Mouse (Mus musculus) ovary, postnatal 36 days (tissue): ENCODE data around the gene Lzic.
"Not testable (repeated sequence)": the region's sequence is repeated elsewhere in the genome, so short reads cannot be mapped to it uniquely, and the experiment has no call there.

Experiments used
- DNase-seq: peaks from one replicate; pipeline ENCODE4 v3.0.0; 2022; ENCODE audit warnings: low spot score, mixed read lengths

Gene Lzic

DNA sequence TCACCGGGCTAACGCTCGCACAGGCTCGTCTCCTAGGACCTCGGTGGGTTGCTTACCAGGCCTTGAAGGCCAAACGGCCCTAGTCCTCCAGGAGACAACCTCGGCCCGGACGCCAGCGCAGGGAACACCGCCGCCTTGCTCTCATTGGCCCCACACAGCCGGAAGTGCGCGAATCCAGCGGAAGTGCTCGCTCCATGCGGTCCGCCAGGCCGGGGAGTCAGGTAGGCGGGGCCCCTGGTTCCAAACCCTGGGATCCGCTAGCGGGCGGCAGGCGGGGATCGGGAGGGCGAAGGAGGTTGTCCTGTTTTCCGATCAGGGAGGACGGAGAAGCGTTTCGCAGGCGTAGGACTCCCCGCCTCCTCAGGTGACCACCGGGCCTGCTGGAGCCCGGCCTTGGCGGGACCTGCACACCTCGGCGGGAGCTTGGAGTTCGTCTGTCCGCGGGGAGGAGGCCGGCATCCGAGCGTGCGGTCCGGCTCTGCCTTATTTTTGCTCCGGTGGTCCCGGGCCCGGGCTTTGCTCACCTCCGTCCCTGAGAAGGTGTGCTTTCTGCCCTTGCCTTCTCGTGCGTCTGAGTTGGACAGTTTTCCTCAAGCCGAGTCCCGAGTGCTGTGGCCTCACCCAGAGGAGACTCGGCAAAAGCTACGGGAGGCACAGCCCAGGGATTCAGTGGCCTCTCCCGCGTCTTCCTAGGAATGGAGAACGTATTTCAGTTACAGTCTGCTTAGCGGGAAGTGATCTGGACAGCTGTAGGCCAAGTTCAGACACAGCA, at the start of gene Lzic, which contains the start of gene Nmnat1:
Gene Lzic, plus strand, starts transcription at position 177 of the 772 bp plus-strand sequence.
Gene Nmnat1, minus strand, starts transcription at position 150 of the 772 bp plus-strand sequence.
- peak; percentile 93 for DNase-seq

DNA sequence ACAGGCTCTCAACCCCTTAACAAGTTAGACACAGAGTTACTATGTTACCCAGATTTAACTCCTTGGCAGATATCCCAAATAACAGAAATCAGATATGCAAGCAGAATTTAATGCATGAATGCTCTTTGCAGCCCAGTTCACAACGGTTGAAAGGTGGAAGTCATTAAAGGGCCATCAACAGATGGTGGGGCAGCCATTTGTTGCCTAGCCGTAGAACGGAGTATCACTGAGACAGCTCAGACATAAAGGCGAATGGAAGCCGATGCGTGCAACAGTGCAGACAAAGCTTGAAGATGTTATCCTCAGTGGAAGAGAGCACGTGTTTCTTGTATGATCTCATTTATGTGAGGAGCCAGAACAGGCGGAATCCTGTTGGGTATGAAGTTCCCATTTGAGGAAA, 44.5 kb upstream of the Lzic start:
- no peak for DNase-seq

DNA sequence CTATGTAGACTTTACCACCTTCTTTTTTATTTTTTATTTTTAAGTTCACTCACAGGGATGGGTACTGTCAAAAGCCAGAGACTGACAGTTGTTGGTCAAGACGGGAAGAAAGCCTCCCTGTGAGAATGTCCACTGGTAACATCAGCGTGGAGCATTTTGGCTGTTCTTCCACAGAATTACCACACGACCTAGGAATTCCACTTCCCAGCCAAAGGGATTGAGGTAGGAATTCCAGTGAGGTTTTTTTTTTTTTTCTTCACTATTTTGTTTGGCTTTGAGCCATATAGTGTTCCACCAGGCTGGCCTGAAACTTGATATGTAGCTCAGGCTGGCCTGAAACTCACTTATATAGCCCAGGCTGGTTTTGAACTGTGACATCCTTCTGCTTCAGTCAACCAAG, 42.6 kb upstream of the Lzic start:
- no peak for DNase-seq

DNA sequence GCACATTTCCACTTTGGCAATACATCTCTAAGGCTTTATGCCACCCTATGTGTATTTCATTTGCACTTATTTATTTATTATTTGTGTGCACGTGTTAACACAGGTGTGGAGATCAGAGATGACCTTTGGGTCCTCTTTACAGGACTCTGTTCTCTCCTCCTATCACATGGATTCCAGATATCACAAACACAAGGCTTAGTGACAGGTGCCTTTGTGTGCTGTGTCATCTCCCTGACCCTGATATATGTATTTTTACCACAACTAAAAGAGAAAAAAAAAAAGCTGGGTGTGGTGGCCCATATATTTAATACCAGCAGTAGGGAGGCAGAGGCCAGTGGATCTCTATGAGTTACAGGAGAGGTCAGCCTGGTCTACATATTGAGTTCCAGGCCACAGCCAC, 40.6 kb upstream of the Lzic start:
- DNase-seq: no peak

DNA sequence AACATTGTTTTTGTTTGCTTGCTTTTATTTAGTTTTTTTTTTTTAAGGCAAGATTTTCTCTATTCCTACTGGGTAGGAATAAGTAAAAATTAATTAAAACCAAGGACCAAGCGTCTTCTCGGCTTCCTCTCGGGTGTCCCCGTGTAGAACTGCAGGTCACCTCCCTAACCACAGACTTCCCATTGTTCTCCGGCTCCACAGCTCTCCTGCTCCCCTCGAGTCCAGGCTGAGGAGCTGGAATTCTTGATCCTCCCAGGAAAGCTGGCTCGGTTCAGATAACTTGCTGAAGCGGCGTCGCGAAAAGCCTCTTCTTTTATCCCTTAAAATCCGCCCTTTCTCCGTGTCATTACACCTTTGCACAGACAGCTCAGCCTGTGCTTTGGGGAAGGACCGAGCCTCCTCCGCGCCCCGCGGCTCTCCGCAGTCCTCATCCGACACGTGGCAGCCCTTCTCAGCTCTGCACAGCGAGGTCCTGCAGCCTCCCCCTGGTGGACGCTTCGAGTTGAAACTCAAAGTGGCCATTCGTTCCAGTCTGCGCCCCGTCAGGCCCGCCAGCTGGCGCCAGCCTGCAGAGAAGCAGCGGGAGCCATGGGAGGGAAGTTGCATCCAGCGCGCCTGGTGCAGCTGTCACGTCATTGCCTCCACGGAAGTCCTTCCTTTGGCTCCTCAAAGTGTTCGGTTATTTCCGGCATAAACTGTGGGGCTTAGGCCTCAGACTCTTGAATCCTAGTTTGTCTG, 39.9 kb upstream of the Lzic start:
- DNase-seq: peak; percentile 90

DNA sequence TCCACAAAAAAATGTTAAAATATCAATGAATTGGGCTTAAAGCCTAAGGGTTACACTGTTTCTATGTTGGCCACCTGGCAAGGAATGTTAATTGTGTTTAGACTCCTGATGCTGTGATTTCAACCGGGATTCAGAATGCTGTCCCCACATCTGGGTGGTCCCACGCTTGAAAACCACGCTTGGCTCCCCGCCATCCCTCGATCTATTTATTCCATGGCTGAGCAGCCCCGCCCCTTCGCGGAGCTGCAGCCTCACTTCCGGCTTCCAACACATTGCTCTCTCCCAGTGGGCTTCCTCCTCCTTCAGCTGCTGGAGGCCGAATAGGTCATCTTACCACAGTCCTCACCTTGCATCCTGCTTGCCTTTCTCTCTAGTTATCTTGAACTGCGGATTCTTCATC, 39.2 kb upstream of the Lzic start:
- DNase-seq: peak; percentile 46

DNA sequence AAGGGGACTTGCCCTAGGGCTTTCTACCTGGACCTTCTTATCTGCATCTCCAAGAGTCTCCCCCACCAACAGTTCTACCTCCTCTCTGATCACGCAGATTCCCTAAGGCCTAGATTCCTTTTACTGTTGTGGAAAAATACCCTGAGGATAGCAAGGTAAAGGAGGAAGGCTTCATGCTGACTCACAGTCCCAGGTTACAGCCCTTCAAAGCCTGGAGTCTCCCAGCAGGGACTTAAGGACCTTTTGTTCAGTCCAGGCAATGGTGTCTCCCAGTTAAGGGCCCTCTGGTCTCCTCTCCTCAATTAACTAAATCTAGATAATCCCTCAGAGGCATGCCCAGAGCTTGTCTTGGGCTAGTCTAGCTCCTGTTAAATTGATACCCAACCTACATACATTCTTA, 38.7 kb upstream of the Lzic start:
- DNase-seq: no peak

DNA sequence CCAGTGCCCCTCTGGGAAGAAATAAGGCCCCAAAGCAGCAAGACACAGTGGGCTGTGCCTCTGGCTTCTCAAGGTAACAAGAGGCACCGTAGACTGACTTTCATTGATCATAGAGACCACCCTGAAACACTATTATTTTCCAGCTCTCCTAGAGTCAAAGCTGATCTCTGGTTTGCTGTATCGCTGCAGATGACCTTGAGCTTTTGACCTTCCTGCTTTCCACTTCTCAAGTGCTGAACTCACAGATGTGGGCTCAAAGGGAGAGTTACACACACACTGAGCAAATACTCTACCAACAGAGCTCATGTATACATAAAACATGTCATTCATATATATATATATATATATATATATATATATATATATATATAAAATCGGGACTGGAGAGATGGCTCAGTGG, 34.4 kb upstream of the Lzic start:
- no peak for DNase-seq

DNA sequence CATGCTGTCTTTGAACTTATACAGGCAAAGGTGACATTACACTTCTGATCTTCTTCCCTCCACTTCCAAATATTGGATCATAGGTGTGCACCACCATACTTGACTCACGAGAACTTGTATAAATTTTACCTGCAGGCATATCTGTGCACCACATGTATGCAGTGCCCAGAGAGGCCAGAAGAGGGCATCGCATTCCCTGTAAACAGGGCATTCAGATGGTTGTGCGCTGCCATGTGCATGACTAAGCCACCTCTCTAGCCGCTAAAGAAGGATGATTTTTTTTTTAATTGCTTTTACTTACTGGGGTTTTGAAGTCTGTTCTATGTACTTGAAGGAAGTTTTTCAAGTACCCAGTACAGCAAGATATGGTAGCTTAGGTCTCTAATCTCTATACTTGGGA, 31.4 kb upstream of the Lzic start:
- no peak for DNase-seq

DNA sequence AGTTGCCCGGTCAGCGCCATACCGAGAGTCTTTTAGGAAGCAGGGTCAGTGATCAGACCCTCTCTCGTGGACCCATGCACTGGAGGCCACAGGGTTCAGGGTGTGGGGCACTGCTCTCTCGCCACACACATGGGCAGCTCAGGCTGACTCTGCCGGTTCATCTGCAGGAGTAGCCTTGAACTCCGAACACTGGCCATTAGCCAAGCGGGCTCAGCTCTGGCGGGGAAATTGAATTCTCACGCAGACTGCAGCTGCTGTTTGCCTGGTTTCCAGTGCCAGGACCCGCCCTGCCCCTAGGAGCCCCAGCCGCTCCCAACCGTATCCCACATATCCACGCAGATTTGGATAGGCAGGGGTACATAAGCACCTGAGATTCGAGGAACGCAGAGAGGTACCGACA, 30.8 kb upstream of the Lzic start:
- peak; percentile 36 for DNase-seq

DNA sequence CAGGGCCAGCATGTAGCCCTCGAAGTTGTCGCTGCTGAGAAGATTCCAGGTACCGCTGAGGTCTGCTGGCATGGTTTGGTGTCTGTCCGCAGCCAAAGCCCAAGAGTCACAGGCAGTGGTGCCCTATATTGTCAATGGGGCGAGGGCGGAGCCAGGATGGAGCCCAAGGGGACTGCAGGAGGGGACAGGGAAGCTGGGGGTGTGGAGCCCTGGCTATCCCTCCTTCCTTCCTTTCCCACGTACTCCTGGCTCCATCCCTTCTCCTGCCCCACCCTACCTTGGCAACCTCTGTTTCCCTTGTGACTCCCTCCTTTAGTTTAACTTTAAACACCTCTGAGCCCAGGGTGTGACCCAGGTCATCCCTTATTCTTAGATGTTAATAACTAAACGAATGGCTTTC, 30.1 kb upstream of the Lzic start, which contains the start of gene Rbp7:
Gene Rbp7, minus strand, starts transcription at position 100 of the 400 bp plus-strand sequence.
- DNase-seq: peak; percentile 18

DNA sequence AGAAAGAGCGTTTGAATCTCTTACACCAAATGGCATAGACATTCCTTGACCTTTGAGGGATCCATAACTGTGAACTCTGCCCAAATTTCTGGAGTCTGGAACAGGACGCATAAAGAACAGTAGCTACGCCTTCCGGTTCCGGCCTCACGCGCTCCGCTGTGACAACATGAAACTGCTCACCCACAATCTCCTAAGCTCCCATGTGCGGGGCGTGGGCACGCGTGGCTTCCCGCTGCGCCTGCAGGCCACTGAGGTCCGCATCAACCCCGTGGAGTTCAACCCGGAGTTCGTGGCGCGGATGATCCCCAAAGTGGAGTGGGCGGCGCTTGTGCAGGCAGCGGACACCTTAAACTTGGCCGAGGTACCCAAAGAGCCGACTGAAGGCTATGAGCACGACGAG, 27.9 kb upstream of the Lzic start:
- not testable (repeated sequence) for DNase-seq

DNA sequence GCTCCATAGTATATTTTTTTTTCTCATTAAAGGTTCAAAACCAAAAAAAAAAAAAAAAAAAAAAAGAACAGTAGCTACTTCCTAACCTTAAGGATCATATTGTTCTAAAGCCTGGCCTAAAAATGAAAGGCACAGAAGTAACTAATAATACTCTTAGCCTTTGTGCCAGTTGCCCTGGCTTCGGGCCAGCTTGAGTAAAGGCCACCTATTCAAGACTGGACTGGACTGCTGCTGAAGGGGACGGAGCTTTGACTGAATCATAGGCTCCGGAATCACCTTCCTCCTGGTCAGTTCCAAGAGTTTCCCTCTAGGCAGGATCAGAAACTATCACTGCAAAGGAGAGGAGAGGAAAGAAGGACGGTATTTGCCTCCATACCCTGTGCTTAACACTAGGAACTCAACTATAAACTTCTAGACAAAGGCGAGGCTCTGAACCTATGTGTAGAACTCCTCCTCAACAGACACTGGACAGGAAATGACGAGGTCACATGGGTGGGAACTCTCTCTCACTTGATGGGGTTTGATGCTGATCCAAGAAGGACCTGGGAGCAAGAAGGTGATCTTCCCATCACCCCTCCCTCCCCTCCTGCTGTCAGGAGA, 27.1 kb upstream of the Lzic start:
- peak; percentile 46 for DNase-seq

DNA sequence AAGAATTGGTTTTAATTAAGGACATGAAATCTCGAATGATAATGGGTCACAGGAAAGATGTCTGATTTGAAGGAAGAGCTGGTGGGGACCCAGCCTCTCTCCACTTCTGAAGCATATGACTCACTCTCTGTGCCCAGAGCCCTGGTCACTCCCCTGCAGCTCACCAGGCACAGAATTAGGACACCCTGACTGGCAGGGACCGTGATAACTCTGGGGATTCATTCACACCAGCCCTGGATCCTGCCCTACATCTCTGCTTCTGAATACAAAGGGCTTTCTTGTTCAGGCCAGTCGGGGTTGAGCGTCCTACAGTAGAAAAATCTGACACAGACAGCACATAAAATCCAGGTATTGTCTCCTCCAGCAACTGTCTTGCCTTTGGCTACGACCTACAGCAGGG, 26.5 kb upstream of the Lzic start:
- no peak for DNase-seq

DNA sequence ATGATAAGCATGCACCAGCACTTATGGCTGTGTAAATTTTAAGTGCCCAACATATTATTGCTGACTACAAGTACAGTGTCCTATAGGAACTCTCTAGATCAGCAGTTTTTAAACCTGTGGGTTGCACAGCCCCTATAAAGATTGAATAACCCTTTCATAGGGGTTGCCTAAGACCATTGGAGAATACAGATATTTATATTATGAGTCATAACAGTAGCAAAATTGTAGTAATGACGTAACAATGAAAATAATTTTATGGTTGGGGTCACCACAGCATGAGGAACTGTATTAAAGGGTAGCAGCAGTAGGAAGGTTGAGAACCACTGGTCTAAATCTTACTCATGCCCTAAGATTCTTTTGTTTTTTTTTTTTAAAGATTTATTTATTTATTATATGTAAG, 25.6 kb upstream of the Lzic start:
- DNase-seq: no peak

DNA sequence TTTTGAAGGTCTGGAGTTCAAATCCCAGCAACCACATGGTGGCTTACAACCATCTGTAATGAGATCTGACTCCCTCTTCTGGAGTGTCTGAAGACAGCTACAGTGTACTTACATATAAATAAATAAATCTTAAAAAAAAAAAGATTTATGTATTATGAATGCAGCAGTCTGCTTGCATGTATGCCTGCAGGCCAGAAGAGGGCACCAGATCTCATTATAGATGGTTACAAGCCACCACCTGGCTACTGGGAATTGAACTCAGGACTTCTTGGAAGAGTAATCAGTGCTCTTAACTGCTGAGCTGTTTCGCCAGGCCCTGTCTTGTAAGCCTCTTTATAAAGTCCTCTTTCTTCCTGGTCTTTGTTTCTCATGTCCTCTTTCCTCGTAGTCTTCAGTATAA, 24.6 kb upstream of the Lzic start:
- not testable (repeated sequence) for DNase-seq

DNA sequence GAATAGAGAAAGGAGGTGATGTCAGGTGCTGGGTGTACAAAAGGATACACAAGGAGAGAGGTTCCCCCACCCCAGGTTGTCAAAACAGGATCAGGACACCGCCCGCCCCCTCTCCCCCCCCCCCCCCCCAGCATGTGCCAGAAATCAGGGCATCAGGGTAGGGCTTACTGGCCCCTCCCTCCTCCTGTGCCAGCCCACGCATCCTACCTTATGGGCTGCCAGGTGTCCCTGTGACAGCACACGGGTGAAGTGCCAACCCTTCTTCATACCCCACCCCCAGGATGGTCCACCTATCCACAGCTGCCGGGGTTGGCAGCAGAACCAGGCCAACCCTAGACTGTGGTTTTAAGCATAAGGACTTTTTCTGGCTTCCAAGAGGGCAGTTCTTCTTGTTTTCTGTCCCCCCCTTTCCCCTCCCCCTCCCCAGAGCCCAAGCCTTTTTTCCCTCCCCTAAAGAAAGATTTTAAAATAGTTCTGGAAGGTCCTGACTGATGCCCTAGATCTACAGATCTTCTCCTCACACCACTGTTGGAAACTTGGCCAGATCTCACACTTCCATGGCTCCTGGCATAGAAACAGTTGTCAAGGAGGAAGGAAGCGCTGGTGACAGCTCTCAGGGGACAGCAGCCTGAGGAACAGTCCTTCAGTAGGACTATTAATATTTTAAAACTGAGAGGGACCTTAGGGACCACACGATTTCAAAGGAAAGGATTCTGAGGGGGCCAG, 23.3 kb upstream of the Lzic start:
- DNase-seq: no peak

DNA sequence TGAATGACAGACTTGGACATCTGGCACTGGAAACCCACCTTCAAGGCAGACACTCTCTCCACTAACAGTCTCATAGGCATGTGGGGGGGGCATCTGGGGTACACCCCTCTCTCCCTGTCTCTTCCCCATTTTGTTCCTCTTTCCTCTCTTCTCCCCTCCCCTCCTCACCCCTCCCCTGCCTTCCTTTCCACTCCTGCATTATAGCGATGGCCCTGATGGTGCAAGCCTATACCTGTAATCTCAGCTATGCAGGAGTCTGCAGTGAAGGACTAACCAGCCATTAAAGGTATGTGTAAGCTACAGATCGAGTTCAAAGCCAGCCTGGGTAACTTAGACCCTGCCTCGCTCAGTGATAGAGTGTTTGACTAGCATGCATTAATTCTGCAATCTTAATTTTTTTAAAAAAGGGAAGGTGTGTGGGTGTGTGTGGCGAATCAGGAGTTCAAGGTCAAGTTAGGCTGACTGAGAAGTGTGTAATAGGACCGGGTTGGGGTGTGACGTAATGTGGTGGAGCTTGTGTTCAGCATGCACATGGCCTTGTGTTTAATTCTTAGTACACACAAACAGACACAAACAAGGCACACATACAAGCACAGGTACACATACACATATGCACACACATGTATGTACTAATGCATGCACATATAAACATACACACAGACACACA, 22.6 kb upstream of the Lzic start:
- DNase-seq: no peak

DNA sequence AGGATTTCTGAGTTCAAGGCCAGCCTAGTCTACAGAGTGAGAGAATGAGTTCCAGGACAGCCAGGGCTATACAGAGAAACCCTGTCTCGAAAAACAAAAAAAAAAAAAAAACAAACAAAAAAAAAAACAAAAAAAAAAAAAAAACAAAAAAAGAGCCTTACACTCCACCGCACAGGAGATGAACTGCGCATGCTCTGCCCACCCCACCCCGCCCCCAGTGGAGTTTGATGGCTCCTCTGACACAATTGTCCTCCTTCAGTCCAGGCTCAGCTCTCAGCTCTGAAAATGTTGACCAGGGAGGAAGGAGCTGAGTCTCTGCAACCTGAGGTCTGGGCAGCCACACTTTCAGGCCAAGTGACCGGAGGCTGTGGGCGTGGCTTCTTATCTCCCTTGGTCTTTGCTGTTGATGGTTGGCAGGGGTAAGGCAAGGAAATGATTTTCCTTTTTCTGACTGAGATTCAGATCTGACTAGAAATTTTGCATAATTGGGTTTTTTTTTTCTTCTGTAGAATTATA, 21.5 kb upstream of the Lzic start:
- DNase-seq: no peak

DNA sequence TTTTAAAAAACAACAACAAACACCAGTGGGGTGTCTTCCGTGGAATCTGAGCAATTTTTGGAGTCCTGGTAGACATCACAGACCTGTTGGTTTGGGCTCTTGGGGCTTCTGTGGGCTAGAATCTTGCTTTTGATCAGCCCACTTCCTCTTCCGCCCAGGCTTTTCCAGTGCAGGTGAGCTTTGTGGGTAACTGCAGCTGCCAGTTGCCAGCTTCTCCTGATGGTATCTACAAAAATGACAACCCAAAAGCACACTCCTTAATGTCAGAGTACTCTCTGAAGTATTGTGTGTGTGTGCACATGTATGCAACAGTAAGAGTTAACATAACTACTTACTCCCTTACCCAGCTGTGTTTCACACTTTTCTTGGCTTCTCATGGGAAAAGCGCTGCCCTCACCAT, 15.5 kb upstream of the Lzic start:
- DNase-seq: no peak

DNA sequence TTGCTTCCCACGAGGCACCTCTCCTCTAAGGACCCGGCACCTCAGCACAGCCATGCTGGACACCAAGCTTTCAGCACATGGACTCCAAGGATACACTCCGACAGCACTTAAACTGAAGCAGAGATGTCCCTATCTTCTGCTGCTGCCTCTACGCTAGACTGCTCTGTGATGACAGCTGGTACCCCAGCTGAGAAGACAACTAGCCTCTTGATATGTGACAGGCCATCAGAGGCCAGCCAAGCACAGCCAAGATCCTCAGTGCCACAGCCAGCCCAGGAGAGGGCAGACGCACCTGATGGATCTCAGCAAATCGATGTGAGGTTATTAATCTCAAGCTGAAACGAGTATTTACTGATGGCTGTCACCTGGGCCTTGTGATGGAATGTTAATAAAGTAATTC, 9.9 kb upstream of the Lzic start:
- no peak for DNase-seq

DNA sequence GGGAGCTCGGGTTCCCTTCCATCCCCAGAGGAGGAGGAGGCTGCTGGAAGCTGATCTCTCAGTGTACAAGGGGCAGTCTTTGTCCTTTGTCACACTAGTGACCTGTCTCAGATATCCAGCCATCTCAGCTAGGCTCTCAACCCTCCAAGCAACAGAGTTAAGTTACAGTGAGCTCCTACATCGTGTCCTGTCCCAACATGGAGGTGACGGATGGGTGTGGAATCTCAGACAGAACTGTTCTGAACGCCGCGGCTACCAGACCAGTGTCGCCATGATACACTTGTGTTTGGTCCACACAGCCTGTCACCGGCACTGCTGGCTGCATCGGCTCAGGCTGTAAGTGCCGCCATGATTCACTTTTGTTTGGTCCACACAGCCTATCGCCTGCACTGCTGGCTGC, 8.0 kb upstream of the Lzic start, which contains the start of gene Tmem274:
Gene Tmem274, plus strand, starts transcription at position 301 of the 400 bp plus-strand sequence.
- no peak for DNase-seq
